Mouse (Mus musculus) layer of hippocampus, adult 9-10 months (tissue): ENCODE measurements at regions not wholly inside any gene's neighbourhood (a gene's known extent, or its start where the extent isn't known, plus 50 kb on each side); places are given as distances from the start of the nearest gene placed in this dataset.

Experiments used
- DNase-seq: peaks from one replicate; pipeline ENCODE4 v3.0.0; 2022; ENCODE audit warnings: low spot score

DNA sequence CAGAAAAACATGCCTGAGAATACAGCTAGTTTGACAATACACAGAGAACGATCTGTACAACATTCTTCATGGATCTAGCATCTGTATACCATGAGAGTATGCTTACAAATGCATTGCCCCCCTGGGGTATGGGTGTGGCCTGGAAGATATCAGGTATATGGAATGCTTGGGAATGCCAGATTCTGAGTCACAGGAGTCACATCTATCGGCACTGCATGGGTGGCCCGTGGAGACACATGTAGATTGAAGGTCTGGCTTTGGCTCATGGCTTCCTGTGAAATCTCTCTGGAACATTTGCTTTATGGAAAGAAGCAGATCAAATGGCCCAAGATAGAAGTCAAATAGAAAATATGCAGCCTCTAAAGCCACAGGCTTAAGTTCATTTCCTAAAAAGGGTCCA lies 59.6 kb downstream of the Kcne4 start:
- DNase-seq: no peak

DNA sequence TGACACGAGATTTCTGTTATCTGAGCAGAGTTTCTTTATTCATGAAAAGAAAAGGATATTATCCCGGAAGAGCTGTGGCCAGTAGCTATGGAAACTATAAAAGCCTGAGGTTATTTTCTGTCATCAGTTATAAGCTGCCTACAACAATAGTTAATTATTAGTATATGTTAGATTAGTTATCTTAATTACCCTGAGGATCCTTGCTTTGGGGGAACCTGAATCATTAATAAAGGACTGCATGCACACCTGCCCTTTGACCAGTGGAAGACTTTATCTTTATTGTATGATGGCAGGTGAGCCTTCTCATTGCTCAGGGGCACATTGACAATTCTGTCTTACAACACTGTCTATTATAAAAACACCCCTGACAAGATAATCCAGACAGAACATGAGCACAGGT lies 62.7 kb downstream of the Kcne4 start:
- DNase-seq: no peak

DNA sequence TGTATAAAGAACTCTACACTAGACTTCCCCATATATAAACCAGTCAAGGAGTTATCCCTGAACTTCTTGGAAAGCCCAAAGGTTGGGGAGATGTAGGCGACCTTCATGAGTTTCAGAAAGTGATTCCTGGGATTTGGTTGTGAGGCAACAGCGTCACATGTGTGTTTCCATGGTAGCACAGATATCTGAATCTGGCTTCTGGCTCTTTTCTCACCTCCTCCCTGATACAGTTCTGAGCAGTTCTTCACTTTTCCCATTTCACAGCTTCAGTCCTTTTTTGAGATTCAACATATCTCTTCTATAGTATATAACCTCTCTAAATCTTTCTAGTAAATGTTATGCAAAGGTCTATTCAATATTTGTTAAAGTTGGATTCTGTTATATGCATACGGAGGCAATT lies 65.9 kb downstream of the Kcne4 start:
- no peak for DNase-seq

- no peak for DNase-seq
These were observed 72.7 kb downstream of the Kcne4 start for GRCm38 (mm10) chr1:78889241-78889640.

DNA sequence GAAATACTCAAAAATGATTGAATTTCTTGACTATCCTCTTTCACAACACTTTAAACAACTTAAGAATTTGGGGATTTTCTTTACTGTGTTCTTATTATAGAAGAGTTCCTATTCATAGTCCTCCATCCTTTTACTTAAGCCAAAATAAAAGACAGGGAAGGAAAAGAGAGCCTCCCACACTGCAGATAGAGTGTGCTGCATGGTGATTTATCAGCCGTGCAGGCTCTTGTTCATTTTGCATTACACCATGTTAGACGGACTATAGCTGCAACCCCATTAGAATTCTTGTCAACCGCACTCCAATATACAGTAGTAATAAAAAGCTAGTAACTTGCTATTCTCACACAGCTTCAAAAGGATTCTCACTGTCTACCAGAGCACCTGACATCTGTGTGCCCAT lies 74.8 kb downstream of the Kcne4 start:
- DNase-seq: no peak

- DNase-seq: no peak
These were observed 77.7 kb downstream of the Kcne4 start for GRCm38 (mm10) chr1:78894301-78894700.

GRCm38 (mm10) chr1:78895112-78895511 lies 78.6 kb downstream of the Kcne4 start:
- no peak for DNase-seq

GRCm38 (mm10) chr1:78907591-78907990 lies 91.0 kb downstream of the Kcne4 start:
- DNase-seq: no peak

DNA sequence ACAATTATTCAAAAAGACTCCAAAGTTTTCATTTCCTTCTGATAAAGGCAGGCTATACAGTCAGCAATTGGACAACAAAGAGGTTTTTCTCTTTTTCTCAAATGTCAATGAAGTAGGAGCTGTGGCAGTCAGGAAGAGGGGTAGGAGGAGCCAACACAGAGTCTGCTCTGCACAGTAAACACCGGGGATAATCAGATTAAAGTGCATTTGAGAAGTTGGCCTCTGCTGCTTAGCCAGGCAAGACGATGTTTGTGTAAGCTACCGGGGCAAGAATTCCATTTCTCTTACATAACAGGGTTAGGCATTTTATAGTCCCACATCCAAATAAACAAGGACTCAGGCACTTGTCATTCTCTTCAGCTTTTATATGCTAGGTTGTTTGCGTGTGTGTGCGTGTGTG lies 91.4 kb downstream of the Kcne4 start:
- no peak for DNase-seq

DNA sequence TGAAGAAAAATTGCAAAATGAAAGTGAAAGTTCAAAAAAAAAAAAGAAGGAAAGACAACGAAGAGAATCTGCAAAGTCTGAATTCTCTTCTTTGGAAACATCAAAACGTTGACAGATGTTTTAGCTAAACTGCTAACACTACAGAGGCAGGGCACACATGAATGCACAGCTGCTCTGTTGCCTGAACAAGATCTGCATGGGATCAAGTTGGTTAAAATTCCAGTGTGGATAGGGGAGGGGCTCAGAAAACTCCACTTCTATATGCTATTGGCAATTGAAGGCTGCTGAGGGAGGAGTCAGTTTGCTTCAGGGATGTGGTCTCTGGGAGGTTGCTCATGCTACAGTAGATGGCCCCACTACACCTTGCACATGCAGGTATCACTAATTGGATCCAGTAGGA lies 97.2 kb downstream of the Kcne4 start:
- no peak for DNase-seq

- no peak for DNase-seq
These were observed 103.3 kb downstream of the Kcne4 start for GRCm38 (mm10) chr1:78919863-78920262.

GRCm38 (mm10) chr1:78929975-78930374 lies 113.4 kb downstream of the Kcne4 start:
- no peak for DNase-seq

GRCm38 (mm10) chr1:78939871-78940270 lies 123.3 kb downstream of the Kcne4 start:
- DNase-seq: no peak

DNA sequence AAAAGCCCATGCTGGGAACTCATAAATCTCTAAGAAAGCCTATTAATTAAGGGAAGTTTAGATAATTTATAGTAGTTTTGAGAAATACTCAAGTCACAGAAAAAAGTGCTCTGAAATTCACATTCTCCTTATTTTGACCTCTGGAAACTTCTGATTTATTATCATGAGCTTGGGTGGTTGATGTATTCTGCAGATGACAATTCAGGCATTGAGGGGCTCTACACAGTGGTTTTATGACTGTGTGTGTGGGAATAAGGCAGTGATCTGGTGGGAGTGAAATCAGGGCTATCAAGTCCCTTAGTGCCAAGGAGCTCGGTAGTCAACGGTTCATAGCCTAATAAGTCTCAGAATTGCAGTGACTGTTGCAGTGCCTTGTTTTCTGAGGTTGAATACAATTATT lies 129.0 kb downstream of the Kcne4 start:
- DNase-seq: no peak

DNA sequence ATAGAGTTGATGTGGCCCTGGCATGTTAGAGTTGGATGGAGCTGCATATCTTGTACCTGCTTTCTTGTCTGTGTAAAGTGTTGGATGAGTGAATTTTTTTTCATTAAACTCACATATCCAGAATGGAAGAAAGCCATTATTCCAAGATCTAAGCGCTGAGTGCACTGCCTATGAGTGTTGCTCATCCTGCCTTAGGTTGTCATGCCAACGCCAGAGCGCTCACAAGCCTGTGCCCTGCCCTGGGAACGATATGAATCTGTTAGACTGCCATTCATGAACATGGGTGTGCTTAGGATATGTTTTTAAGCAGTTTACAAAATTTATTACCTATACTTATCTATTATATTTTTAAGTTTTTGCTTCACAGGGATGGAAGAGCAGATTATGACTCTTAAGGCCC lies 163.5 kb downstream of the Kcne4 start:
- DNase-seq: peak; percentile 16
